Mouse (Mus musculus) spleen, postnatal 10 days (tissue): Measurements from ENCODE around the gene Nit2.

Source experiments
- DNase-seq, 2 experiments: peaks; one replicate each; pipeline ENCODE4 v3.0.0; 2021 to 2022; ENCODE audit warnings: low spot score in 2 of 2

The Nit2 gene

GRCm38 (mm10) chr16:57162841-57163240 is 4.3 kb downstream of the Nit2 start:
- DNase-seq: no peak

GRCm38 (mm10) chr16:57159835-57160234 is 7.3 kb downstream of the Nit2 start:
- no peak for DNase-seq

DNA sequence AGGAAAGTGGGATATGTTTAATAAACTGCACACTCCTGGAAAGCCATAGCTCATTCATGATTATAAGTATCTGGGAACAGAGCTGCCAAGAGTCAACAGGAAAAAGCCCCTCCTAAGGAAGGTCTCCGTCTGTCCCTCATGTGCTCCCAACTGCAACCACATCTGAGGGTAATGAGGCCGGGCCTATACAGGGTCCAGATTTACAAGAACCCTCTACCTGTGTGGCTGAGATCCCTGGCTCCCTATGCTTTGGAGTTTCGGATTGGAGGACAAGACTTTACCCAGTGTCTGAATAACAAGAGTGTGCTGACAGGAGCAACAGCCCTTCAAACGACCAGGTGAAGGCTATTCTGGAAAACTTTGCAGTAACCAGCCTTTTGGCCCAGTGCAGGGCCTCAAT is 9.4 kb downstream of the Nit2 start:
- no peak for DNase-seq

GRCm38 (mm10) chr16:57157076-57157475 is 10.1 kb downstream of the Nit2 start:
- no peak for DNase-seq

- DNase-seq: no peak
These were observed 11.2 kb downstream of the Nit2 start for GRCm38 (mm10) chr16:57155899-57156298.

GRCm38 (mm10) chr16:57151437-57151836 is 15.7 kb downstream of the Nit2 start:
- DNase-seq: no peak

GRCm38 (mm10) chr16:57144741-57145140 is 22.4 kb downstream of the Nit2 start:
- DNase-seq: no peak

GRCm38 (mm10) chr16:57133611-57134010 is 33.5 kb downstream of the Nit2 start:
- no peak for DNase-seq

- DNase-seq: no peak
These were observed 34.8 kb downstream of the Nit2 start for GRCm38 (mm10) chr16:57132326-57132725.

DNA sequence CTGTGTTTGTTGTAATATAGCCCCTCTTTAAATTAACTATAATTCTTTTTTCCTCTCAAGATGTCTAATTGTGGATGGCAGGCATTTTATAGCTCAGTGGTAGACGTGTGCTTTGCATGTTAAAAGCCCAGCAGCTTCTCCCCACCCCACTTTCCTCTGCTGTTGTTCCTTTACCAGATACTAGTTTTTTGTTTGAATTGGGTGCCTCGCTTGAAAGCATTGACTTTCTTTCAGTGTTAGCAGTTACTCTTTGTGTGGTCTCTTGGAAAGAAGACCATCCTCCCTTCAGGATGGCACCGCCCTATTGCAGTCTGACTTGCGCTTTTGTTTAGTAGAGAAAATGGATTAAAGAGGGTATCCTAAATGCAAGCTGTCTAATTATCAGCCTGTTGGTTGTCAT is 35.6 kb downstream of the Nit2 start:
- no peak for DNase-seq

- no peak for DNase-seq
These were observed 36.3 kb downstream of the Nit2 start for GRCm38 (mm10) chr16:57130752-57131400.

- DNase-seq: no peak
These were observed 39.3 kb downstream of the Nit2 start for GRCm38 (mm10) chr16:57127825-57128224.

DNA sequence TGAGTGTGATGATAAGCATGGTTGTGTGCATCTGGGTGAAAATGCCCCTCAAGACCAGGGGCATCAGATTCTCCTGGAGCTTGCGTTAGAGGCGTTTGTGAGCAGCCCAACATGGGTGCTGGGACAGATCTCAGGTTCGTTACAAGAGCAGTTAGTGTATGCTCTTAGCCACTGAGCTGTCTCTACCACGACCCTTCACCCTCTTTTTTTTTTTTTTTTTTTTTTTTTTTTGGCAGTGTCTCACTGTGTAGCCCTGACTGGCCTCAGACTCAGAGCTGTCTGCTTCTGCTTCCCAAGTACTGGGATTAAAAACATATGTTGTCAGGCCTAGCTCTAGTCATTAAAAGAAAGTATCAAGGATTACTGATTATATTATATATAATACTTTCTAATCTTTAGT is 40.9 kb downstream of the Nit2 start:
- DNase-seq: no peak

DNA sequence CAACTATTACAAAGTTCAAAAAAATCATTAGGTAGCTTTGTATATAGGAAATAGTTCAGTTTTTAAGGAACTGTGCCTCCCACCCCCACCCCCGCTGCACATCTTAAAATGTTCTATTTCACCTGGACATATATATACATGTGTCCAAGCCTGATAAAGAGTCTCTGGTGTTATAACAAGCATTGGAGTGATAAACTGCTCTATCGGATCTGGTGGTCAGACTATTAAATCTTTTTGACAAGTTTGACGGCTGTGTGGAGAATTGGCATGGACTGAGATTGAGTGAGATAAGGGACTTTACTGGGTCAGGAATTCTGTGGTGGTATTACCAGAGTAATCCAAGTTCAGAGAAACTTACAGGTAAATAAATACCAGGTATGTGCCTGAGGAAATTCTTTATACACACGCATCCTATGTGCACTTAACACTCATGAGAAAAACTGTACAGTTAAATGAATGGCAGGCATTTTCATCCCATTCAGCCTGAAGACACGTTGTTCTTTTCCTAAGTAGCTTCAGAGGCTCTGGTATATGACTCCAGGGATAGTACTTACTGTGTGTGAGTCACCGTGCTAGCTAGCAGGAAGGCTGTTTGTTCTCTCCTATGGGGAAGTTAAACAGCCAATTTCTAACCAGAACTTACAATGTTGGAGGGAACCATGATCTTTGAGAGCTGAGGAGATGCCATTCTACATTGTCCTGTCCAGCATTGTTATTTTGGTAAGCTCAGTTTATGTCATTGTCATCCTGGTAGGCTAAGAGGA is 44.3 kb downstream of the Nit2 start:
- DNase-seq: no peak

DNA sequence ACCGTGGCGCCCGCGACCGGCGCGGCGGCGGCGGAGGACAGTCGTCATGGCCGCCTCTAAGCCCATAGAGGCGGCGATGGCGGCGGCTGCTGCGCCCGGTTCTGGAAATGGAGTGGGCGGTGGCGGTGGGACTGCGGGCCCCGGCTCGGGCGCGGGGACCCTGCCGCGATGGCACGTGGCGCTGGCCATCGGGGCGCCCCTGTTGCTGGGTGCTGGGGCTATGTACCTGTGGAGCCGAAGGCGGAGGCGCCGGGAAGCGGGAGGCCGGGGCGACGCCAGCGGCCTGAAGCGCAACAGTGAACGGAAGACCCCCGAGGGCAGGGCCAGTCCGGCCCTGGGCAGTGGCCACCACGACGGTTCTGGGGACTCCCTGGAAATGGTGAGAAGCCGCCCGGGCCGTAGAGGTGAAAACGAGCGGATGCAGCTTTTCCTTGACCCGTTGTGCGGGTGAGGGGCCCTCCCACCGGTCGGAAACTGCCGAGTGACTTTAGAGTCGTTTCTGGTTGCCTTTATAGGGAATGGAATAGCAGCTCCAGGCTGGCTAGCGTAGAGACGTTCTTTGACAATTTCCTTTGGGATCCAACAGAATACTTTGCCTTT is 45.2 kb downstream of the Nit2 start:
- no peak for DNase-seq

DNA sequence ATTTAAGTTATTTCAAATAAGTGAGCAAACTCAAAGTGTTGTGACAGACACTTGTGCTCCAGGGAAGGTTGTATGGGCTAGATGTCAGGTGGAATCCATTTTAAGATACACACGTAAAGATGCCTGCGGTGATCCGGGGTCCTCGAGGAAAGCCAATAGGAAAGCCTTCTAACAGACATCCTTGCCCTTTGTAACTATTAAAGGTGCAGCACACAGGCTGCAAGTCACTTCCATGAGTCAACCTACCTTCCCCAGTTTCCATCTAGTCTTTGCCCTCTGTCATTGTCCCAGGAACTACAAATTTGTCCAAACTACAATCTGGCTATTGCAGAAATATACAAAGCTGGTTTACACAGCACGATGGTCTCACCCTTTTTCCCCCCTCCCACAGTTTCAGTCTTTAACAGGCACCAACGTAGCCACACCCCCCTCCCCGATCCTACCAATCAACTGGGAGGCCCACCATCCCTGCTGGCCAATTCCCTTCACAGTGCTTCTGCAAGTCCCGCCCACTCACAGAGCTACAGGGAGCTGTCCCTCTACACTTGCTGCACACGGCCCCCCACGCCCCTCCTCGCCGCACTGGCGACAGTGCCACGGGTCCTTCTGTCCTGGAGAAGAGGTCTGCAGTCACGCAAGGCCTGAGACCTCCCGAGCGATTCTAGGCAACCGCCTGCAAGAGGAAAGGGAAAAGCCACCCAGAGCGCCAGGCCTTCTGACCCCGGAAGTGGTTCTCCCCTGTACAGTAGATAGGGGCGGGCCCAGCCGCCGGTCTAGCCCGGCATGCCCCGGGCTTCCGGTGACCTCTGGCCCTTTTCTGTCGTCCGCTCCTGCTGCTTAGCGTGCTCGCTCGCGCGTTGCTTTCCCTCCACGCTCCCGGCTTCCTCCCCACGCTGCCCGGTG is 46.0 kb downstream of the Nit2 start, which contains the start of gene Tomm70a:
Tomm70a (plus strand) TSS at position 791 of the 903 bp plus-strand sequence.
- peak; percentile 89 to 93 for DNase-seq

DNA sequence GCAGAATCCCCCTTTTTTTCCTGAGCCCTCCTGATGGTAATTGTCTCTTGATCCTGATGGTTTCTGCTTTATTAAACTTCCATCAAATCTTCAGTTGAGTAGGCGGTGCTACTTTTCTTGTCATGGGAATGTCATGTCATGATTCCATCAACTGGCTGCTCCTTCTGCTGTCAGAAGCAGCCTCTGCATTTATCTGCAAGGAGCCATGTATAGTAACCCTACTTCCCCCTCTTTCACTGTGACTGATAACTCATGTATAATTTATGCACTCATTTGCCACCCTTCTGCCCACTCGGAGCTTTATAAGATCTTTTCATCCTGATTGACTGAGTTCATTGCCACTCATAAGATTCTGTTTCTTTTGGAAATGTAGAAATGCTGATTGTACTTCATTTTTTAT is 49.6 kb downstream of the Nit2 start:
- no peak for DNase-seq

DNA sequence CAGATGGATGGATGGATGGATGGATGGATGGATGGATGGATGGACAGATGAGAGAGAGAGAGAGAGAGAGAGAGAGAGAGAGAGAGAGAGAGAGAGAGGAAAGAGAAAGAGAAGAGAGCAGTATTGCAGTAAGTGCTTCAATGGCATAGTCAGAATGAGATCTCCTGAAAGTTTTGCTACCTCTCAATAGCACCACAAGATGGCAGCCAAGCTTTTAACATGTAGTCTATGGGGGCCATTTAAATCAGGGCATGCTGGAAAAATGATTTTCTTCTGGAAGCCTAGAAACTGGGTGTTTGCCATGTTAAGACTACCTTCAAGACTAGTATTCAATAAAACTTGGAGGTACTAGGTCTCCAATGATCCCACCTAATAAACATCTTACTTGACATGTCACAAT is 51.1 kb downstream of the Nit2 start:
- no peak for DNase-seq
